21 mouse cellular contexts compared by ENCODE assay signal in the genomic region with DNA sequence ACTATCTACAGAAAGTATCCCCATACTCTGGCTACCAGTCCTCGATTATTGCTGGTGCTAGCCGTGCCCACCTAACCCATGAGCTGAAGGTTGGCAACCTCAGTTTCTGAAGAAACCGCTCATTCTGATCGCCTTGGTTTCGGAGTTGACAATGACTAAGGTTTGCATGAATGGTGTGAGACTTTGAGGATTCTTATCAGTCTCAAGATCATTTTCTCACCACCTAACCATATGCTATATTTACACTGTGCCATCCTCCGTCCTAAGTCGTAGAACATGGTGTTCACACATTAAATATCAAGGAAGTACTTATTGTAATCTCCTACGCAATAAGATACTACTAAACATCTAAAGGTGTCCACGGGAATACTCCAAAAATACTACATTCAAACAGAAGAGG.
"Had no signal": no experiment of that assay in that cellular context is flagged by ENCODE, and none has a peak within 500 bp of the region (broad histone marks: within the 10 kb centered on the region; RNA-seq: fewer than 3 reads in every experiment).

No protein-coding gene starts in this region.

- ATAC-seq: midbrain, embryonic 13.5 days; midbrain, embryonic 16.5 days had no signal

- H3K27me3 ChIP-seq: limb, embryonic 13.5 days; liver, embryonic 13.5 days; neural tube, embryonic 12.5 days; neural tube, embryonic 15.5 days; stomach, embryonic 15.5 days had no signal

- DNase-seq: kidney, adult 18-20 months; kidney, adult 9 months; kidney, postnatal 14 days; kidney, postnatal 4 days; left cerebral cortex, postnatal 4 days; liver, embryonic 13.5 days; lung, adult 2 months; lung, postnatal 14 days; lung, postnatal 4 days; right cerebral cortex, adult 18-20 months; right cerebral cortex, postnatal 14 days; right cerebral cortex, postnatal 4 days; thymus, postnatal 36 days had no signal

- H3K4me2 ChIP-seq: limb, embryonic 13.5 days; liver, embryonic 13.5 days; midbrain, embryonic 13.5 days; neural tube, embryonic 12.5 days; neural tube, embryonic 15.5 days; stomach, embryonic 15.5 days had no signal

- H3K27ac ChIP-seq: limb, embryonic 13.5 days; liver, embryonic 13.5 days; midbrain, embryonic 10.5 days; midbrain, embryonic 13.5 days; neural tube, embryonic 12.5 days; neural tube, embryonic 15.5 days; stomach, embryonic 15.5 days had no signal

- H3K9me3 ChIP-seq: limb, embryonic 13.5 days; liver, embryonic 13.5 days; midbrain, embryonic 10.5 days; midbrain, embryonic 13.5 days; neural tube, embryonic 12.5 days; neural tube, embryonic 15.5 days; stomach, embryonic 15.5 days had no signal

- H3K9ac ChIP-seq: limb, embryonic 13.5 days; liver, embryonic 13.5 days; midbrain, embryonic 13.5 days; neural tube, embryonic 12.5 days; neural tube, embryonic 15.5 days; stomach, embryonic 15.5 days had no signal

- H3K4me3 ChIP-seq: limb, embryonic 13.5 days; liver, embryonic 13.5 days; midbrain, embryonic 10.5 days; midbrain, embryonic 13.5 days; myocyte; neural tube, embryonic 12.5 days; neural tube, embryonic 15.5 days; stomach, embryonic 15.5 days had no signal
